Mouse (Mus musculus): ENCODE results near the gene Cyb561. TPM values are rescaled to one million over a fixed set of nuclear protein-coding genes. Genes with fewer than 3 reads are reported as not detected.

The Cyb561 gene
- total RNA-seq, 2 experiments from 2014 or later: 87.9 to 92.8 TPM

DNA sequence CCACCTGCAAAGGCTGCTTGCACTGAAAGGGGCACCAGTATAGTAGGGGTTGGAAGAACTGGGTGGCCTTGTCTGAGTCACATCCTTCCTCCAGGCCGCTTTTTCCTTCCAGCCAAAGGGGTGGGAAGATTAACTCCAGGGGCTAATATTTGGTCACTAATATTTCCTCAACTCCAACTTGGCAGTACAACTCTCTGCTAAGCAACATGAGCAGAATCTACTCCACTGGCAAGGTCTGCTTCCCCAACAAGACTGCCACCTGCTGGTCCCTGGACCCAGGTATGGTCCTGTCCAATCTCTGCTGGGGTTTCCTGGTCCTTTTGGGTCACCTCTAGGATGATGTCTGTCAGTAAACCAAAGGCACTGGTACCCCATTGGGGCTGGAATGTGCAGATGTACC is 16.4 kb upstream of the Cyb561 start:
- Histone ChIP-seq H3K27ac (no peak overlapping the region), H3K4me3 (no peak overlapping the region)
- intact Hi-C loops (cut with DNase I): loop anchor here (1.0 kb wide), 1 partner anchor 42 kb away; no protein-coding TSS in a partner anchor
- peak; percentile 59 for TF ChIP-seq CTCF (IDR thresholded peaks at IDR 0.05)
- DNase-seq (ENCODE audit: extremely low spot score in 1 of 2, low spot score in 2 of 2): peak in 1 of 2 experiments; percentile 37

DNA sequence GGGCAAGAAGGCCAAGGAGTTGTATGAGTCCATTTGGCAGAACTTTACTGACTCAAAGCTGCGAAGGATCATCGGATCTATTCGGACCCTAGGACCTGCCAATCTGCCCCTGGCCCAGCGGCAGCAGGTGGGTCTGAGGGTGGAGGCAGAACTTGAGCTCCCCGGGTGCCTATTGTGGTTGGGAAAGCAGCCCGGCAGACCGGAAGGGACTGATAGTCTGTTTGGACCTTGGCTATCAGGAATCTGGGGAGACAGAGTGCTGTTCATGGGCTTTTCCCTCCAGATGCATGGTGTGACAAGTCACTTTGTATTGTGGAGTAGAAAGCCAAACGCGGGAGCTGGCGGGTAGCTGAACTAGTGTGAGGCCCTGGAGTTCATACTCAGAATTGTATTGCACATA is 15.8 kb upstream of the Cyb561 start:
- no peak overlapping the region for H3K27ac ChIP-seq
- no peak for DNase-seq (ENCODE audit: extremely low spot score in 1 of 2, low spot score in 2 of 2)
- intact Hi-C loops (cut with DNase I): loop anchor here (1.0 kb wide), 1 partner anchor 42 kb away; no protein-coding TSS in a partner anchor
- H3K4me3 ChIP-seq: no peak overlapping the region
- TF ChIP-seq CTCF (IDR thresholded peaks at IDR 0.05): no peak

GRCm38 (mm10) chr11:105967741-105968574 is 14.8 kb upstream of the Cyb561 start, which contains the start of gene Ace:
Ace (plus strand) TSS chr11:105967945.
- DNase-seq (ENCODE audit: extremely low spot score in 1 of 2, low spot score in 2 of 2): peak in 1 of 2 experiments; percentile 28
- no peak for TF ChIP-seq CTCF (IDR thresholded peaks at IDR 0.05)
- H3K27ac ChIP-seq: peak within 1 kb of the TSS; percentile 11; the same call in 1 of the 2 replicates
- intact Hi-C loops (cut with DNase I): no loop called here
- peak within 1 kb of the TSS; percentile 59 for H3K4me3 ChIP-seq

GRCm38 (mm10) chr11:105966288-105966687 is 13.2 kb upstream of the Cyb561 start:
- no peak for TF ChIP-seq CTCF (IDR thresholded peaks at IDR 0.05)
- Histone ChIP-seq H3K27ac (no peak overlapping the region), H3K4me3 (no peak overlapping the region)
- DNase-seq (ENCODE audit: extremely low spot score in 1 of 2, low spot score in 2 of 2): no peak
- intact Hi-C loops (cut with DNase I): no loop called here

GRCm38 (mm10) chr11:105964691-105965090 is 11.6 kb upstream of the Cyb561 start:
- no peak overlapping the region for H3K27ac ChIP-seq
- H3K4me3 ChIP-seq: no peak overlapping the region
- TF ChIP-seq CTCF (IDR thresholded peaks at IDR 0.05): peak; percentile 11; the same call in 1 of the 2 replicates
- no peak for DNase-seq (ENCODE audit: extremely low spot score in 1 of 2, low spot score in 2 of 2)
- intact Hi-C loops (cut with DNase I): no loop called here

- no peak overlapping the region for H3K27ac ChIP-seq
- no peak for TF ChIP-seq CTCF (IDR thresholded peaks at IDR 0.05)
- H3K4me3 ChIP-seq: no peak overlapping the region
- DNase-seq (ENCODE audit: extremely low spot score in 1 of 2, low spot score in 2 of 2): peak; percentile 29 to 52
- intact Hi-C loops (cut with DNase I): no loop called here
These were observed 6.2 kb upstream of the Cyb561 start for GRCm38 (mm10) chr11:105959355-105959754.

- intact Hi-C loops (cut with DNase I): no loop called here
- TF ChIP-seq CTCF (IDR thresholded peaks at IDR 0.05): no peak
- Histone ChIP-seq H3K4me3 (no peak overlapping the region), H3K27ac (no peak overlapping the region)
- no peak for DNase-seq (ENCODE audit: extremely low spot score in 1 of 2, low spot score in 2 of 2)
These were observed 5.4 kb upstream of the Cyb561 start for GRCm38 (mm10) chr11:105958566-105958965.

GRCm38 (mm10) chr11:105957501-105957900 is 4.4 kb upstream of the Cyb561 start:
- no peak for TF ChIP-seq CTCF (IDR thresholded peaks at IDR 0.05)
- Histone ChIP-seq H3K4me3 (no peak overlapping the region), H3K27ac (no peak overlapping the region)
- intact Hi-C loops (cut with DNase I): no loop called here
- DNase-seq (ENCODE audit: extremely low spot score in 1 of 2, low spot score in 2 of 2): no peak

DNA sequence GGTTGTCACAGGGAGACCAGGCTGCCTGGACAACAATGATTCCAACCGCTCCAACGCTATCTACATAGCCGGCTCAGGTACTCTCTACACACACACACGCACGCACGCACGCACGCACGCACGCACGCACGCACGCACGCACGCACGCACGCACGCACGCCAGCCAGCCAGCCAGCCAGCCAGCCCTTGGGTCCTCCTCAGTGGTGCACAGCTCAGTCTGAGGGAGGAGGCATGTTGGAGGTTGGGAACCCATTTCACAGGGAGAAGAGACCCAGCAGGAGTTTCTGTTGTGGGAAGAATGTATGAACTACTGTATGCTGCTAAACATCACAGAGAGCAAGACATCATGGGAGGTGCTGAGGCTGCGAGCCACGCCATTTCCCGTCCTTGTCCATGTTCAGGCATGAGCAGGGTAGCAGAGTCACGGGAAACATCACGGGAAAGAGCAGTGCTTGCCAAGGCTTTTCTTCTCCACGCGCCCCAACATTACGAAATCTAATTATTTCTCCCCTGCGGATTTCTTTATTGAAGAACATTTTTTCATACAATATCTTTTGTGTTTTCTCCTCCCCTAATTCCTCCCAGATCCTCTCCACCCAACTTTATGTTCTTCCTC is 2.8 kb upstream of the Cyb561 start:
- no peak for DNase-seq (ENCODE audit: extremely low spot score in 1 of 2, low spot score in 2 of 2)
- H3K27ac ChIP-seq: no peak overlapping the region
- intact Hi-C loops (cut with DNase I): no loop called here
- no peak for TF ChIP-seq CTCF (IDR thresholded peaks at IDR 0.05)
- no peak overlapping the region for H3K4me3 ChIP-seq

GRCm38 (mm10) chr11:105953402-105953801 is 266 bp upstream of the Cyb561 start:
- intact Hi-C loops (cut with DNase I): no loop called here
- H3K27ac ChIP-seq: no peak overlapping the region
- DNase-seq (ENCODE audit: extremely low spot score in 1 of 2, low spot score in 2 of 2): no peak
- no peak for TF ChIP-seq CTCF (IDR thresholded peaks at IDR 0.05)
- H3K4me3 ChIP-seq: no peak overlapping the region

- intact Hi-C loops (cut with DNase I): no loop called here
These were observed 1.0 kb downstream of the Cyb561 start for GRCm38 (mm10) chr11:105952111-105952510.

GRCm38 (mm10) chr11:105951601-105952044 is 1.5 kb downstream of the Cyb561 start:
- intact Hi-C loops (cut with DNase I): no loop called here
- no peak overlapping the region for H3K4me3 ChIP-seq
- DNase-seq (ENCODE audit: extremely low spot score in 1 of 2, low spot score in 2 of 2): no peak
- TF ChIP-seq CTCF (IDR thresholded peaks at IDR 0.05): no peak
- H3K27ac ChIP-seq: no peak overlapping the region

More at GRCm38 (mm10) chr11:105952111-105952510, 1.0 kb downstream of the Cyb561 start:
- no peak overlapping the region for H3K27ac ChIP-seq
- TF ChIP-seq CTCF (IDR thresholded peaks at IDR 0.05): no peak
- DNase-seq (ENCODE audit: extremely low spot score in 1 of 2, low spot score in 2 of 2): no peak
- no peak overlapping the region for H3K4me3 ChIP-seq

Measured in left cerebral cortex, adult 2 months (tissue).